Mouse (Mus musculus) brain, embryonic 14.5 days (tissue): ENCODE measurements around the gene Zdhhc13.

Experiments used
- CTCF ChIP-seq: fragments of 200-500 bp; IDR thresholded peaks from 2 replicates; pipeline ENCODE4 v1.5.1; 2012; ENCODE audit warnings: inconsistent platforms, mild to moderate bottlenecking, moderate library complexity, borderline replicate concordance; ENCODE audit not compliant: insufficient read depth, insufficient read length; ENCODE audit errors: extremely low read depth
- POLR2A ChIP-seq: fragments of 200-500 bp; IDR thresholded peaks from 2 replicates; pipeline ENCODE4 v1.6.1; 2012; ENCODE audit warnings: mild to moderate bottlenecking, inconsistent platforms, borderline replicate concordance; ENCODE audit not compliant: poor library complexity, insufficient read depth, insufficient read length, severe bottlenecking; ENCODE audit errors: extremely low read depth

DNA sequence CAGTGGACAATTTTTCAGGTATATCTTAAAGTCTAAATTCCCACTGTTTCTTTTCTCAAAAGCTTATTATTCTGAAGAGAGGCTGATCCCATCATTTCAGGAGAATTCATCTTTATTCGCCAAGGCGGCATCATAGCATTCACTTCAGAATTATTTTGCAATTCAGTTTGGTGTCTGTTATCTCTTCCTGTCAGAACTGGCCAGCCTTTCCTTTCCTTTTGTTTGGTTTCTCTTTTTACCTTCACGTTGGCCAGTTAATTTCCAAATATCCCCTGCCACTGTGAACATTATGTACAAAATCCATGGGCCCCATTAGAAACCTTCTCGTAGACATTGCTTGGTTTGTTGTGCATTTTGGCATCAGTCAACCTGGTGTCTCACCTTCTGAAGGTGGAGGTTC lies 70.6 kb downstream of the Zdhhc13 start:
- TF ChIP-seq CTCF (no peak), POLR2A (no peak)
